Mouse (Mus musculus): ENCODE data around the gene Use1. TPM values are rescaled to one million over a fixed set of nuclear protein-coding genes. Genes with fewer than 3 reads are reported as not detected.
"Not testable (repeated sequence)": the region's sequence is repeated elsewhere in the genome, so short reads cannot be mapped to it uniquely, and the experiment has no call there.

The Use1 gene
- polyA plus RNA-seq (2015; fragmentation: Nextera tagmentation; extraction: Ambion mirVana) = 87.4 and 88.8 TPM in 2 replicates

- under 1% methylated on average over 56 of the region's 56 CpGs for WGBS
- Histone ChIP-seq H3K27me3 (replicated peaks) (no peaks in the 10 kb centered on the region), H3K36me3 (peaks cover 8% of the 10 kb centered on the region; the same call in 1 of the 2 replicates), H3K9me3 (no peaks in the 10 kb centered on the region), H3K9ac (peak within 1 kb of the TSS; percentile 46; the same call in 1 of the 2 replicates), H3K4me2 (peak within 1 kb of the TSS; percentile 87), H3K4me1 (peaks cover 18% of the 10 kb centered on the region), H3K27ac (peak within 1 kb of the TSS; percentile 91), H3K4me3 (replicated peaks) (peak within 1 kb of the TSS; percentile 65)
- peak; percentile 82 for ATAC-seq (ENCODE audit: insufficient read depth, low FRiP score, low read depth)
Measured at GRCm38 (mm10) chr8:71366771-71367528, at the start of gene Use1. TSS of gene Use1 (plus strand) at chr8:71366848.

GRCm38 (mm10) chr8:71318610-71319009 is 48.0 kb upstream of the Use1 start:
- H3K9me3 ChIP-seq; H3K4me1 ChIP-seq; H3K27ac ChIP-seq; ATAC-seq (ENCODE audit: insufficient read depth, low FRiP score, low read depth); H3K27me3 ChIP-seq (replicated peaks); H3K4me2 ChIP-seq; H3K36me3 ChIP-seq; H3K9ac ChIP-seq; H3K4me3 ChIP-seq (replicated peaks): not testable (repeated sequence)
- WGBS = 87% methylated on average over 5 of the region's 5 CpGs

GRCm38 (mm10) chr8:71319760-71320159 is 46.9 kb upstream of the Use1 start:
- peaks cover 16% of the 10 kb centered on the region; the same call in 1 of the 2 replicates for H3K36me3 ChIP-seq
- H3K4me2 ChIP-seq; H3K9ac ChIP-seq; H3K27me3 ChIP-seq (replicated peaks); H3K4me1 ChIP-seq; ATAC-seq (ENCODE audit: insufficient read depth, low FRiP score, low read depth); H3K9me3 ChIP-seq; H3K27ac ChIP-seq; H3K4me3 ChIP-seq (replicated peaks): not testable (repeated sequence)
- WGBS = 84% methylated on average over 2 of the region's 2 CpGs

GRCm38 (mm10) chr8:71322939-71323338 is 43.7 kb upstream of the Use1 start:
- H3K9ac ChIP-seq = no peak overlapping the region
- no peaks in the 10 kb centered on the region for H3K4me1 ChIP-seq
- no peak overlapping the region for H3K4me3 ChIP-seq (replicated peaks)
- H3K27me3 ChIP-seq (replicated peaks) = no peaks in the 10 kb centered on the region
- WGBS = 89% methylated on average over 3 of the region's 3 CpGs
- H3K36me3 ChIP-seq = peaks cover 28% of the 10 kb centered on the region; the same call in 1 of the 2 replicates
- H3K27ac ChIP-seq = no peak overlapping the region
- no peaks in the 10 kb centered on the region for H3K9me3 ChIP-seq
- ATAC-seq (ENCODE audit: insufficient read depth, low FRiP score, low read depth) = no peak
- H3K4me2 ChIP-seq = no peak overlapping the region

- ATAC-seq (ENCODE audit: insufficient read depth, low FRiP score, low read depth) = no peak
- Histone ChIP-seq H3K9ac (no peak overlapping the region), H3K4me3 (replicated peaks) (no peak overlapping the region), H3K9me3 (no peaks in the 10 kb centered on the region), H3K4me1 (no peaks in the 10 kb centered on the region), H3K4me2 (no peak overlapping the region), H3K36me3 (peaks cover 44% of the 10 kb centered on the region; the same call in 1 of the 2 replicates), H3K27ac (no peak overlapping the region), H3K27me3 (replicated peaks) (no peaks in the 10 kb centered on the region)
- WGBS = 78% methylated on average over 1 of the region's 1 CpGs
Measured at GRCm38 (mm10) chr8:71324848-71325247, 41.8 kb upstream of the Use1 start.

- not testable (repeated sequence) for H3K4me1 ChIP-seq; H3K9ac ChIP-seq; H3K4me2 ChIP-seq; H3K27me3 ChIP-seq (replicated peaks); ATAC-seq (ENCODE audit: insufficient read depth, low FRiP score, low read depth); H3K27ac ChIP-seq; H3K4me3 ChIP-seq (replicated peaks); H3K9me3 ChIP-seq
- H3K36me3 ChIP-seq = peaks cover 16% of the 10 kb centered on the region
- 90% methylated on average over 6 of the region's 6 CpGs for WGBS
Measured at GRCm38 (mm10) chr8:71337834-71338233, 28.8 kb upstream of the Use1 start.

- H3K4me1 ChIP-seq = no peaks in the 10 kb centered on the region
- no peak overlapping the region for H3K4me3 ChIP-seq (replicated peaks)
- no peak for ATAC-seq (ENCODE audit: insufficient read depth, low FRiP score, low read depth)
- H3K9me3 ChIP-seq = no peaks in the 10 kb centered on the region
- H3K27me3 ChIP-seq (replicated peaks) = no peaks in the 10 kb centered on the region
- no peak overlapping the region for H3K27ac ChIP-seq
- no peak overlapping the region for H3K4me2 ChIP-seq
- H3K9ac ChIP-seq = no peak overlapping the region
- H3K36me3 ChIP-seq = peaks cover 30% of the 10 kb centered on the region
- WGBS = 68% methylated on average over 5 of the region's 5 CpGs
Measured at GRCm38 (mm10) chr8:71340625-71341024, 26.0 kb upstream of the Use1 start.

- Histone ChIP-seq H3K9ac (no peak overlapping the region), H3K4me2 (no peak overlapping the region), H3K4me3 (replicated peaks) (no peak overlapping the region), H3K27me3 (replicated peaks) (no peaks in the 10 kb centered on the region), H3K9me3 (no peaks in the 10 kb centered on the region), H3K36me3 (peaks cover 65% of the 10 kb centered on the region), H3K4me1 (no peaks in the 10 kb centered on the region), H3K27ac (no peak overlapping the region)
- 68% methylated on average over 1 of the region's 1 CpGs for WGBS
- no peak for ATAC-seq (ENCODE audit: insufficient read depth, low FRiP score, low read depth)
Measured at GRCm38 (mm10) chr8:71346581-71346980, 20.1 kb upstream of the Use1 start.

- 74% methylated on average over 3 of the region's 3 CpGs for WGBS
- Histone ChIP-seq H3K27me3 (replicated peaks) (no peaks in the 10 kb centered on the region), H3K4me1 (no peaks in the 10 kb centered on the region), H3K9ac (no peak overlapping the region), H3K4me3 (replicated peaks) (no peak overlapping the region), H3K4me2 (no peak overlapping the region), H3K36me3 (peaks cover 76% of the 10 kb centered on the region), H3K27ac (no peak overlapping the region), H3K9me3 (no peaks in the 10 kb centered on the region)
- ATAC-seq (ENCODE audit: insufficient read depth, low FRiP score, low read depth) = no peak
Measured at GRCm38 (mm10) chr8:71351117-71351516, 15.5 kb upstream of the Use1 start.

GRCm38 (mm10) chr8:71351520-71351919 is 15.1 kb upstream of the Use1 start:
- Histone ChIP-seq H3K27ac (no peak overlapping the region), H3K27me3 (replicated peaks) (no peaks in the 10 kb centered on the region), H3K9me3 (no peaks in the 10 kb centered on the region), H3K4me3 (replicated peaks) (no peak overlapping the region), H3K9ac (no peak overlapping the region), H3K36me3 (peaks cover 77% of the 10 kb centered on the region), H3K4me1 (no peaks in the 10 kb centered on the region), H3K4me2 (no peak overlapping the region)
- WGBS = 94% methylated on average over 1 of the region's 1 CpGs
- no peak for ATAC-seq (ENCODE audit: insufficient read depth, low FRiP score, low read depth)

- no peaks in the 10 kb centered on the region for H3K27me3 ChIP-seq (replicated peaks)
- H3K9ac ChIP-seq = no peak overlapping the region
- WGBS = 77% methylated on average over 3 of the region's 3 CpGs
- no peaks in the 10 kb centered on the region for H3K9me3 ChIP-seq
- H3K4me2 ChIP-seq = no peak overlapping the region
- peaks cover 48% of the 10 kb centered on the region for H3K36me3 ChIP-seq
- no peak for ATAC-seq (ENCODE audit: insufficient read depth, low FRiP score, low read depth)
- H3K4me3 ChIP-seq (replicated peaks) = no peak overlapping the region
- no peaks in the 10 kb centered on the region for H3K4me1 ChIP-seq
- no peak overlapping the region for H3K27ac ChIP-seq
Measured at GRCm38 (mm10) chr8:71358026-71358425, 8.6 kb upstream of the Use1 start.

- no peaks in the 10 kb centered on the region for H3K9me3 ChIP-seq
- H3K4me3 ChIP-seq (replicated peaks) = peak overlapping the region; percentile 65
- no peaks in the 10 kb centered on the region for H3K27me3 ChIP-seq (replicated peaks)
- no peak for ATAC-seq (ENCODE audit: insufficient read depth, low FRiP score, low read depth)
- peak overlapping the region; percentile 91 for H3K27ac ChIP-seq
- H3K9ac ChIP-seq = peak overlapping the region; percentile 46; the same call in 1 of the 2 replicates
- peaks cover 10% of the 10 kb centered on the region; the same call in 1 of the 2 replicates for H3K36me3 ChIP-seq
- peaks cover 18% of the 10 kb centered on the region for H3K4me1 ChIP-seq
- 36% methylated on average over 17 of the region's 17 CpGs for WGBS
- peak overlapping the region; percentile 87 for H3K4me2 ChIP-seq
Measured at GRCm38 (mm10) chr8:71367529-71368176, 1.0 kb downstream of the Use1 start.

Measured in stomach, embryonic 15.5 days (tissue).